Mouse (Mus musculus) limb, embryonic 11.5 days (tissue): ENCODE measurements around the gene Pappa. TPM values are rescaled to one million over a fixed set of nuclear protein-coding genes. Genes with fewer than 3 reads are reported as not detected.

ENCODE experiments used
- ATAC-seq: fragments of 200-750 bp; cut with Nextera tagmentation; 2 replicates; pipeline ENCODE4 v1.8.0; 2017; ENCODE audit warnings: low read depth; ENCODE audit not compliant: insufficient number of reproducible peaks, low FRiP score, low TSS enrichment
- DNase-seq: peaks from one replicate; pipeline ENCODE4 v3.0.0-alpha.2; 2015; ENCODE audit warnings: low spot score
- H3K27ac ChIP-seq: fragments of 300-500 bp; sonication (generic); replicated peaks from 2 replicates; pipeline ENCODE4 v1.5.1; 2014; ENCODE audit warnings: low read depth, mild to moderate bottlenecking, low read length
- H3K27me3 ChIP-seq: fragments of 300-500 bp; sonication (generic); 2 replicates; pipeline ENCODE4 v1.6.1; 2014; ENCODE audit warnings: mild to moderate bottlenecking, low read length, mixed read lengths; ENCODE audit not compliant: control insufficient read depth, insufficient read depth
- H3K36me3 ChIP-seq: fragments of 300-500 bp; sonication (generic); 2 replicates; pipeline ENCODE4 v1.6.1; 2014; ENCODE audit warnings: mild to moderate bottlenecking, low read length, moderate library complexity, mixed read lengths; ENCODE audit not compliant: control insufficient read depth, insufficient read depth
- H3K4me1 ChIP-seq: fragments of 300-500 bp; sonication (generic); 2 replicates; pipeline ENCODE4 v1.6.1; 2014; ENCODE audit warnings: low read length, mixed read lengths; ENCODE audit not compliant: control insufficient read depth, insufficient read depth
- H3K4me2 ChIP-seq: fragments of 300-500 bp; sonication (generic); 2 replicates; pipeline ENCODE4 v1.6.1; 2014; ENCODE audit warnings: low read depth, mild to moderate bottlenecking, moderate library complexity; ENCODE audit not compliant: severe bottlenecking
- H3K4me3 ChIP-seq: fragments of 300-500 bp; sonication (generic); 2 replicates; pipeline ENCODE4 v1.5.1; 2014; ENCODE audit warnings: low read depth, low read length
- H3K9ac ChIP-seq: fragments of 300-500 bp; sonication (generic); 2 replicates; pipeline ENCODE4 v1.6.1; 2014; ENCODE audit warnings: mild to moderate bottlenecking, low read length
- H3K9me3 ChIP-seq: fragments of 300-500 bp; sonication (generic); 2 replicates; pipeline ENCODE4 v1.6.1; 2016; ENCODE audit warnings: low read length; ENCODE audit not compliant: control insufficient read depth
- WGBS: fragments of 180-500 bp; shearing (Covaris S2); extraction: QIAGEN DNeasy Blood & Tissue Kit; methylation state at CpG from one replicate; pipeline ENCODE4 v1.1.7; 2014; 5-methylcytosine and 5-hydroxymethylcytosine counted together
- polyA plus RNA-seq: library from polyadenylated mRNA; unstranded; fragments of >200 nt; fragmentation: Nextera tagmentation; extraction: Ambion mirVana; gene quantifications from 2 replicates; pipeline ENCODE4 v1.2.1, GENCODE M21; 2014

The Pappa gene
- polyA plus RNA-seq, 1 experiment from 2014 or later = 0.68 TPM

GRCm38 (mm10) chr4:65125341-65126332 is 1.7 kb downstream of the Pappa start:
- H3K4me1 ChIP-seq = peaks cover 8% of the 10 kb centered on the region; the same call in 1 of the 2 replicates
- peak overlapping the region; percentile 46 for H3K4me3 ChIP-seq
- no peaks in the 10 kb centered on the region for H3K36me3 ChIP-seq
- peaks cover 6% of the 10 kb centered on the region for H3K27me3 ChIP-seq
- H3K9me3 ChIP-seq = no peaks in the 10 kb centered on the region
- ATAC-seq = peak; percentile 50; the same call in 1 of the 2 replicates
- H3K9ac ChIP-seq = peak overlapping the region; percentile 59
- peak; percentile 69 for DNase-seq
- 0% methylated on average over 30 of the region's 30 CpGs for WGBS
- no peak overlapping the region for H3K27ac ChIP-seq
- peak overlapping the region; percentile 84 for H3K4me2 ChIP-seq

- peak overlapping the region; percentile 84 for H3K4me2 ChIP-seq
- DNase-seq = peak; percentile 70
- ATAC-seq = peak; percentile 36; the same call in 1 of the 2 replicates
- no peak overlapping the region; the same call in 1 of the 2 replicates for H3K9ac ChIP-seq
- H3K9me3 ChIP-seq = no peaks in the 10 kb centered on the region
- H3K36me3 ChIP-seq = no peaks in the 10 kb centered on the region
- peak overlapping the region; percentile 46 for H3K4me3 ChIP-seq
- H3K27me3 ChIP-seq = peaks cover 6% of the 10 kb centered on the region
- 7% methylated on average over 23 of the region's 23 CpGs for WGBS
- peaks cover 8% of the 10 kb centered on the region; the same call in 1 of the 2 replicates for H3K4me1 ChIP-seq
- H3K27ac ChIP-seq = peak overlapping the region; percentile 39; the same call in 1 of the 2 replicates
Measured at GRCm38 (mm10) chr4:65126451-65127290, 2.7 kb downstream of the Pappa start.

- peak overlapping the region; percentile 39; the same call in 1 of the 2 replicates for H3K27ac ChIP-seq
- H3K4me2 ChIP-seq = peak overlapping the region; percentile 84
- no peaks in the 10 kb centered on the region for H3K36me3 ChIP-seq
- H3K9me3 ChIP-seq = no peaks in the 10 kb centered on the region
- peaks cover 6% of the 10 kb centered on the region for H3K27me3 ChIP-seq
- H3K9ac ChIP-seq = no peak overlapping the region
- 6% methylated on average over 6 of the region's 6 CpGs for WGBS
- ATAC-seq (peak; percentile 71), DNase-seq (peak; percentile 66)
- H3K4me3 ChIP-seq = 0 out of 2 replicates have a peak overlapping the region, but pooled peaks have one; percentile 46
- peaks cover 8% of the 10 kb centered on the region; the same call in 1 of the 2 replicates for H3K4me1 ChIP-seq
Measured at GRCm38 (mm10) chr4:65127291-65127590, 3.3 kb downstream of the Pappa start.

DNA sequence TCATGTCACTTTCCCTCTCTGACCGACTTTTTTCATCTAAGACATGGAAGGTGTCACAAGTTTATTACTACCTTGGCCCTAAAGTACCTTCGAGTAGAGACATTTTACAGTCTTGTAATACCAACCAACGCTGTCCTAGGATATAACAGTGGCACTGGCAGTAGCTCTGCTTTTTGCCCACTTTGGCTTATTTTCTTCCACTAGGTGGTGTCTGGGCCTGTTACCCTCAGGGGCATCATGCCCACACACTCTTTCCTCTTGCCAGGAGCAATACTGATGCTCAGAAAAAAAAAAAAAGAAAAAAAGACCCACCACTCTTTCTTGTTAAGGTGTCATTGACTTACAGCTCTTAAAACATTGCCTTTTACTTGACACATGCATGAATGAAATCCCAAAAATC is 8.7 kb downstream of the Pappa start:
- Histone ChIP-seq H3K9me3 (no peaks in the 10 kb centered on the region), H3K27me3 (no peaks in the 10 kb centered on the region), H3K36me3 (no peaks in the 10 kb centered on the region), H3K4me3 (no peak overlapping the region), H3K9ac (no peak overlapping the region), H3K4me2 (no peak overlapping the region), H3K4me1 (0 out of 2 replicates have a peak, but pooled peaks cover under 1% of the 10 kb centered on the region), H3K27ac (no peak overlapping the region)
- DNase-seq = no peak
- no peak for ATAC-seq
- WGBS = 78% methylated on average over 3 of the region's 3 CpGs

DNA sequence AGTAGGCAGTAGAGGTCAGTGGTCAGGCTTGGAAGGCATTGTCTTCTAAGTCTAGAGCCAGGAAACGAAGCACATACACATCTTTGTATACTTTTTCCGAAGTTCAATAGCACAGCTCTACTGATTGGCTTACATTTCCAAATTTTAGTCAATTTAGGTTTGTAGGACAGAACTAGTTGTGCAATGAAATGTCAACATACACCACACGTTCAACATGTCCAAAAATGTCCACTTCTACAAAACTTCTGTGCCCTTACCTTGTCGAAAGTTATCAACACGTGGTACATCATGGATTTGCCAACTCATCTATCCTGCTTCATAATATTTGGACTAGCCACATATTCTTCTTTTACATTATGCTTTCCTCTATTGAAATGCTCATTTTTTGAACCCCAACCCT is 10.4 kb downstream of the Pappa start:
- ATAC-seq (no peak), DNase-seq (no peak)
- Histone ChIP-seq H3K9me3 (no peaks in the 10 kb centered on the region), H3K9ac (no peak overlapping the region), H3K4me1 (no peaks in the 10 kb centered on the region), H3K4me3 (no peak overlapping the region), H3K27me3 (no peaks in the 10 kb centered on the region), H3K4me2 (no peak overlapping the region), H3K27ac (no peak overlapping the region), H3K36me3 (no peaks in the 10 kb centered on the region)
- 85% methylated on average over 5 of the region's 5 CpGs for WGBS

GRCm38 (mm10) chr4:65135109-65135508 is 11.1 kb downstream of the Pappa start:
- no peak overlapping the region for H3K9ac ChIP-seq
- H3K4me3 ChIP-seq = no peak overlapping the region
- 68% methylated on average over 5 of the region's 5 CpGs for WGBS
- no peaks in the 10 kb centered on the region for H3K27me3 ChIP-seq
- no peak for ATAC-seq
- no peaks in the 10 kb centered on the region for H3K9me3 ChIP-seq
- H3K4me1 ChIP-seq = no peaks in the 10 kb centered on the region
- H3K4me2 ChIP-seq = no peak overlapping the region
- H3K27ac ChIP-seq = no peak overlapping the region
- no peaks in the 10 kb centered on the region for H3K36me3 ChIP-seq
- DNase-seq = no peak

DNA sequence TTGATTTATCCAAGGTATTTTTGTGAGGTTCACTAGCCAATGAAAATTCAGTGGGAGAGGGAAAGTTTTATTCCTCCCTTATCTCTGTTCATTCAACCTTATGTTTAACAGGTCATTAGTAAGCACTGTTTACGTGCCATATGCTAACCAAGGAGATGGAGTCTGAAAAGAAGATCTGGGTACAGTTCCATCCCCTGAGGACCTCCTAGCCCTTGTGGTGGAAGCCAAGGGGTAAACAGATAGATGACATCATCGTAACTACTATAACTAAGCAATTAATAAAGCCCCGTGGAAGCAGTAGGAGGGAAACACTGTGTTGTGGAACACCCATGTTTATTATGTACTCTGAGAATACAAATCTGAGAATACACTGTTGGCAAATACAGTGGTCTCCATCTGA is 12.6 kb downstream of the Pappa start:
- Histone ChIP-seq H3K4me2 (no peak overlapping the region), H3K27ac (no peak overlapping the region), H3K36me3 (no peaks in the 10 kb centered on the region), H3K4me1 (no peaks in the 10 kb centered on the region), H3K9me3 (no peaks in the 10 kb centered on the region), H3K9ac (no peak overlapping the region), H3K4me3 (no peak overlapping the region), H3K27me3 (no peaks in the 10 kb centered on the region)
- WGBS = 91% methylated on average over 3 of the region's 3 CpGs
- ATAC-seq (no peak), DNase-seq (no peak)

DNA sequence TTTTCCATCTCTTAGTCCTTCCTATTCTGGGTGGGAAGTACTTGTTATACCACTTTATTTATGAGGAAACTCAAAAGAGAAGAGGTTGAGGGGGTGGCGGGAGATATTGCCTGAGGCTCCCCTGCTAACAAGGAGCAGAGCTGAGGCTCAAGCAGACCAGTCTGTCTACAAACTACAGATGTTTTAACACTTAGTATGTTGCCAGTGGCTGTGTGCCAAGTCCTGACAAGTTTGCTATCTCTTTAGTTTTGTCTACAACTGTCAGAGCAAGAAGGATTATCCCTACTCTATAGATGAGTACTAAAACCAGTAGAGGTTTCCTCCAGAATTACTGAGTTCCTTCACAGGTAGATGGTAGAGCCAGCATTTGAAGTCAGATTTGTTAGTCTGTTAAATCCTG is 23.0 kb downstream of the Pappa start:
- Histone ChIP-seq H3K9me3 (no peaks in the 10 kb centered on the region), H3K4me1 (no peaks in the 10 kb centered on the region), H3K4me3 (no peak overlapping the region), H3K9ac (no peak overlapping the region), H3K4me2 (no peak overlapping the region), H3K36me3 (no peaks in the 10 kb centered on the region), H3K27me3 (no peaks in the 10 kb centered on the region), H3K27ac (no peak overlapping the region)
- DNase-seq (no peak), ATAC-seq (no peak)
- 64% methylated on average over 1 of the region's 1 CpGs for WGBS
